ENCODE assay signal across 26 mouse cellular contexts in genomic region chr17:68320940-68321339, GRCm38 (mm10). TPM values are rescaled to one million over a fixed set of nuclear protein-coding genes. Genes with fewer than 3 reads are reported as not detected.
"Had no signal": no experiment of that assay in that cellular context is flagged by ENCODE, and none has a peak within 500 bp of the region (broad histone marks: within the 10 kb centered on the region; RNA-seq: fewer than 3 reads in every experiment).

No protein-coding gene starts in this region.

- H3K27me3 ChIP-seq: limb, embryonic 13.5 days; liver, embryonic 12.5 days; liver, embryonic 15.5 days; lung, embryonic 15.5 days; midbrain, embryonic 12.5 days; neural tube, embryonic 12.5 days; neural tube, embryonic 15.5 days had no signal

- H3K4me2 ChIP-seq: limb, embryonic 13.5 days; liver, embryonic 12.5 days; liver, embryonic 15.5 days; lung, embryonic 15.5 days; midbrain, embryonic 12.5 days; neural tube, embryonic 12.5 days; neural tube, embryonic 15.5 days had no signal

- H3K27ac ChIP-seq: kidney, postnatal 0 days; layer of hippocampus, adult 2 months; limb, embryonic 10.5 days; limb, embryonic 13.5 days; liver, embryonic 12.5 days; liver, embryonic 15.5 days; lung, embryonic 15.5 days; midbrain, embryonic 12.5 days; neural tube, embryonic 12.5 days; neural tube, embryonic 15.5 days had no signal

- ATAC-seq: inflammation-experienced regulatory T-cells, adult 6 months; liver, embryonic 12.5 days had no signal

- H3K9me3 ChIP-seq: limb, embryonic 10.5 days; limb, embryonic 13.5 days; liver, embryonic 12.5 days; liver, embryonic 15.5 days; lung, embryonic 15.5 days; midbrain, embryonic 12.5 days; neural tube, embryonic 12.5 days; neural tube, embryonic 15.5 days had no signal

- H3K4me1 ChIP-seq: limb, embryonic 10.5 days; limb, embryonic 13.5 days; liver, embryonic 12.5 days; liver, embryonic 15.5 days; lung, embryonic 15.5 days; midbrain, embryonic 12.5 days; neural tube, embryonic 12.5 days; neural tube, embryonic 15.5 days had no signal

- H3K9ac ChIP-seq: limb, embryonic 13.5 days; liver, embryonic 12.5 days; liver, embryonic 15.5 days; lung, embryonic 15.5 days; midbrain, embryonic 12.5 days; neural tube, embryonic 12.5 days; neural tube, embryonic 15.5 days had no signal

- H3K4me3 ChIP-seq: layer of hippocampus, adult 2 months; limb, embryonic 10.5 days; limb, embryonic 13.5 days; liver, embryonic 12.5 days; liver, embryonic 15.5 days; lung, embryonic 15.5 days; midbrain, embryonic 12.5 days; neural tube, embryonic 12.5 days; neural tube, embryonic 15.5 days had no signal

- H3K36me3 ChIP-seq: limb, embryonic 10.5 days; limb, embryonic 13.5 days; liver, embryonic 12.5 days; liver, embryonic 15.5 days; lung, embryonic 15.5 days; midbrain, embryonic 12.5 days; neural tube, embryonic 12.5 days; neural tube, embryonic 15.5 days had no signal

- DNase-seq: kidney, adult 2 months; kidney, postnatal 25 days; layer of hippocampus, adult 9-11 months; liver; lung, adult 18-20 months; lung, postnatal 10 days; lung, postnatal 36 days; right cerebral cortex, adult 18-20 months; right cerebral cortex, postnatal 14 days; right cerebral cortex, postnatal 4 days; thymus, postnatal 25 days had no signal

RNA-seq across cellular contexts. Expression of gene L3mbtl4, which starts 47.3 kb away (rescaled TPM):
- total RNA-seq: megakaryocyte progenitor cell, adult 5-6 weeks; megakaryocyte-erythroid progenitor cell, adult 5-6 weeks had no signal
- polyA plus RNA-seq: limb, embryonic 10.5 days; liver, embryonic 12.5 days; liver, embryonic 15.5 days; stomach, embryonic 14.5 days; thymus, postnatal 0 days had no signal
